Mouse (Mus musculus): Measurements from ENCODE around the gene Gng10.

The Gng10 gene

GRCm38 (mm10) chr4:59015181-59015580, 19.7 kb upstream of the Gng10 start:
- DNase-seq (ENCODE audit: low read depth, low spot score): no peak

- no peak for DNase-seq (ENCODE audit: low read depth, low spot score)
These were observed 18.0 kb upstream of the Gng10 start for GRCm38 (mm10) chr4:59016922-59017321.

DNA sequence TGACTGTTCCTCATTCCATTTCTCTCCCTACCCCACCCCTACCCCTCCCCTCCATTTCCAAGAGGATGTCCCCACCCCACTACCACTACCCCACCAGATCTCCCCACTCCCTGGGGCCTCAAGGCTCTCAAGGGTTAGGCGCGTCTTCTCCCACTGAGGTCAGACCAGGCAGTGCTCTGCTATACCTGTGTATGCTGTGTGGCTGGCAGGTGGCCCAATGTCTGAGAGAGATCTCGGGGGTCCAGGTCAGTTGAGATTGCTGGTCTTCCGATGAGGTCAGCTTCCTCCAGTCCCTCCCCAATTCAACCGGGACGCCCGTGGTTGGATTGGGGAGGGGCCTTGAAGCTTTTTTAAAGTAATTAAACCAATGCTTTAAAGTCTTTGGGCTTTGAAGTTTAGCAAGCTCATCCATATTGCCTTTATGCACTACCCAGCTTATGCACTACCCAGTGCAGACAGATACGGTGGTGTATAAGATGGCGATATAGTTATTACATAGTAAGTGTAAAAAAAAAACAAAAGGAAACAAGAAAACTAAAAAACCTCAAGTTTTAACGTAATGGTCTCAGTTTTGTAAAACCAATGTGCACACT, 467 bp upstream of the Gng10 start:
- no peak for DNase-seq (ENCODE audit: low read depth, low spot score)

GRCm38 (mm10) chr4:59035786-59036350, 980 bp downstream of the Gng10 start:
- DNase-seq (ENCODE audit: low read depth, low spot score): no peak

GRCm38 (mm10) chr4:59036490-59037127, 1.7 kb downstream of the Gng10 start:
- no peak for DNase-seq (ENCODE audit: low read depth, low spot score)

DNA sequence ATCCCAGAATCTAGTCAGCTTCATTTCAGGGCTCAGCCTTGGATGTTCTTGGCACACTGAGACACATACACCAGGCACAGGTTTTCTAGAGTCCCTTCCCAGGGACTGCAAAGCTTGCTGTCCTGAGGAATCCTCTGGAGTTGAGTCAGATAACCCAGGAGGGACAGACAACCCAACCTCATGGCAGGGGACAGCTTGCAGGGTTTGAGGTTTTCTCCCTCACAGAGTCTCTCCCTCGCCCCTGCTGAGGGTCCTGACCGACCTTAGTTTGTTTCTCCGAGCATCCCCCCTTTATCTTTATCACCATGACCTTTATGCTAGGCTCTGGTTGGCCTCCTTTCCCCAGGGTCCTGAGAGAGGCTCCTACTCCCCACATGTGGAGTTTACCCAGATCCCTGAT, 2.6 kb downstream of the Gng10 start:
- DNase-seq (ENCODE audit: low read depth, low spot score): no peak

- DNase-seq (ENCODE audit: low read depth, low spot score): no peak
These were observed 5.8 kb downstream of the Gng10 start for GRCm38 (mm10) chr4:59040397-59041287.

DNA sequence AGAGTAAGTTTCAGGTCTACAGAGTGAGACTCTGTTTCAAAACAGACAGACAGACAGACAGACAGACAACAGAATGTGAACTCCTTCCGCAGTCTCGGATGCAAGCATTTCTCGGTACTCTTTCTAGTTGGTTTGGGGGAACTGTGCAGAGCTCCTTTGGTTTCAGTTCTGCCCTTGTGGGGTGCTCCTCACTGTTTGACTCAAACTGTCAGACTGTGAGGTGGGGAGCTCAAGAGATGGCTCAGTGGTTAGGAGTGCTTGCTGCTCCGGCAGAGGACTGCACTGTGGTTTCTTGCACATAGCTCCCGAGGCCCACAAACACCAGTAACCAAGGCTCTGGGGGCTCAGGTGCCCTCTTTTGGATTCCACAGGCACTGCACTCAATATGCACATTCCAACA, 8.2 kb downstream of the Gng10 start:
- no peak for DNase-seq (ENCODE audit: low read depth, low spot score)

GRCm38 (mm10) chr4:59043891-59044290, 9.0 kb downstream of the Gng10 start:
- DNase-seq (ENCODE audit: low read depth, low spot score): no peak

GRCm38 (mm10) chr4:59047222-59047621, 12.3 kb downstream of the Gng10 start:
- DNase-seq (ENCODE audit: low read depth, low spot score): no peak

DNA sequence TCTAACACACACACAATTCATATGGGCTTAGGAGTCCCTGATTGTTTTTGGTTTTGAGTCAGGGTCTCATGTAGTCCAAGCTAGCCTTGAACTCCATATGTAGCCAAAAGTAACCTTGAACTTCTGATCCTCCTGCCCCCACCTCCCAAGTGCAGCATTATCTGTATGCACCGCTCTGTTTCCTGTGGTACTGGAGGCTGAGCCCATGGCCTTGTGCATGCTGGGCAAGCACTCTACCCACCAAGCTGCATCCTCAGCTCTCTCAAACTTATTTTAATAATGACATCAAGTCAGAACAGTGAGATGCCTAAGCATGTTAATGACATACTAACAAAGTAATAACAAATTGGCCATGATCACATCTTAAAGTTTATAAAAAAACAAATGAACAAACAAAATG, 16.2 kb downstream of the Gng10 start:
- DNase-seq (ENCODE audit: low read depth, low spot score): no peak

DNA sequence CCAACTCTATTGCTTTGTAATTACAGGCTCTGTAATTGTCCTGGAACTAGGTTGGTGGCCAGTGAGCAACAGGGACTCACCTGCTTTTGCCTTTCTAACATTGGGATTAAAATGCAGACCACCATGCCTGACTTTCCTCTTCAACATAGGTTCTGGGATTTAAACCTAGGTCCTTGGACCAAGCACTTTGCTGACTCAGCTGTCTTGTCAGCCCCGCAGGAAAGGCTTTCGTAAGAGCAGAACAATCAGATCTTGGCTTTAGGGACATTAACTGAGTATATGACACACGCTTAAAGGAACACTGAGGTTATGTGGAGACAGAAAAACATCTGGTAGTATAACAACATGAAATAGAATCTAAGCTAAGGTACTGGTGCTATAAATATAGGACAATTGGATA, 23.0 kb downstream of the Gng10 start:
- no peak for DNase-seq (ENCODE audit: low read depth, low spot score)

- no peak for DNase-seq (ENCODE audit: low read depth, low spot score)
These were observed 27.6 kb downstream of the Gng10 start for GRCm38 (mm10) chr4:59062526-59062925.

DNA sequence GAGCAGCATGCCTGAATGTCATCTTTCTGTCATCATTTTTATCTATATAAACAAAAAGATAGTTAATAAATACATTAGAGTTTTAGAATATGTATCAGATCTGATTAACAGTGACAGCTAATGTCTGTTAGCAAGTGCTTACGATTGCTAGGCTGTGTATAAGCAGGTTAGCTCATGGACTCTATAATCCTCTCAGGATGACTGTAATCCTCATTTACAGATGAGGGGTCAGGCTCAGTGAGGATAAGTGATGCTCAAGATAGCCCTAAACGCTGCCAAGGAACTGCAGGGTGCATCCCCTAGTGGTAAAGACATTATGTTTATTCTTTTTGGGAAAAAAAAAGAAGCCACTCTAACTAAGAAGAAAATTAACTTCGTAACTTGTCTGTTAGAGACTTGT, 34.4 kb downstream of the Gng10 start:
- no peak for DNase-seq (ENCODE audit: low read depth, low spot score)

GRCm38 (mm10) chr4:59083430-59083829, 48.5 kb downstream of the Gng10 start:
- no peak for DNase-seq (ENCODE audit: low read depth, low spot score)

DNA sequence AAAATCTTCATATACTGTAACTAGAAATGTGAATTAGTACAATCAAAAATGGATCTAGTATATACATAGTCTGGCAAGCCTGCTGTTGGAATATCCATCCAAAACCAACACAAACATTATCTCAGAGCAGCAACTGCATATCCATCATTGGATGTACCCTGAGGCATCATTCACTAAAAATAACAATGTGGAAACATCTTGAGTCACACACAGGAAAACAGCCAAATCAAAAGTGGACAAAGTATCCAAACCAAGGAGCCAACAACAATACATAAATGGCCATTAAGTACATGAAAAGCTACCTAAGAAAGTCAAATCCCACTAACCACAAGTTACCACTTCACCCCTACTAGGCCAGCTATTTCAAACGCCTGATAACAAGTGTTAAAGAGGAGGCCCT, 54.5 kb downstream of the Gng10 start:
- no peak for DNase-seq (ENCODE audit: low read depth, low spot score)
